Mouse (Mus musculus) embryonic facial prominence, embryonic 15.5 days (tissue): Measurements from ENCODE around the gene Cs. TPM values are rescaled to one million over a fixed set of nuclear protein-coding genes. Genes with fewer than 3 reads are reported as not detected.

ENCODE experiments used
- ATAC-seq: fragments of 200-750 bp; cut with Nextera tagmentation; 2 replicates; pipeline ENCODE4 v1.8.0; 2017; ENCODE audit warnings: low read depth, moderate TSS enrichment; ENCODE audit not compliant: insufficient number of reproducible peaks, low FRiP score, low TSS enrichment
- H3K27ac ChIP-seq: fragments of 300-500 bp; sonication (generic); replicated peaks from 2 replicates; pipeline ENCODE4 v1.5.1; 2015; ENCODE audit warnings: mild to moderate bottlenecking, inconsistent platforms
- H3K27me3 ChIP-seq: fragments of 300-500 bp; sonication (generic); 2 replicates; pipeline ENCODE4 v1.6.1; 2015; ENCODE audit warnings: inconsistent platforms
- H3K36me3 ChIP-seq: fragments of 300-500 bp; sonication (generic); 2 replicates; pipeline ENCODE4 v1.6.1; 2015; ENCODE audit warnings: mild to moderate bottlenecking, inconsistent platforms
- H3K4me1 ChIP-seq: fragments of 300-500 bp; sonication (generic); 2 replicates; pipeline ENCODE4 v1.6.1; 2015; ENCODE audit warnings: inconsistent platforms
- H3K4me2 ChIP-seq: fragments of 300-500 bp; sonication (generic); replicated peaks from 2 replicates; pipeline ENCODE4 v1.6.1; 2015; ENCODE audit warnings: mild to moderate bottlenecking, inconsistent platforms
- H3K4me3 ChIP-seq: fragments of 300-500 bp; sonication (generic); replicated peaks from 2 replicates; pipeline ENCODE4 v1.5.1; 2015; ENCODE audit warnings: mild to moderate bottlenecking, inconsistent platforms
- H3K9ac ChIP-seq: fragments of 300-500 bp; sonication (generic); 2 replicates; pipeline ENCODE4 v1.6.1; 2015; ENCODE audit warnings: inconsistent platforms
- H3K9me3 ChIP-seq: fragments of 300-500 bp; sonication (generic); replicated peaks from 2 replicates; pipeline ENCODE4 v1.6.1; 2016; ENCODE audit warnings: inconsistent platforms
- WGBS: fragments of 180-500 bp; shearing (Covaris S2); methylation state at CpG from one replicate; pipeline ENCODE4 v1.1.7; 2015; 5-methylcytosine and 5-hydroxymethylcytosine counted together
- polyA plus RNA-seq: library from polyadenylated mRNA; unstranded; fragments of >200 nt; fragmentation: Nextera tagmentation; extraction: Ambion mirVana; gene quantifications from 2 replicates; pipeline ENCODE4 v1.2.1, GENCODE M21; 2015

Gene Cs
- polyA plus RNA-seq, 1 experiment from 2014 or later: 180 TPM

DNA sequence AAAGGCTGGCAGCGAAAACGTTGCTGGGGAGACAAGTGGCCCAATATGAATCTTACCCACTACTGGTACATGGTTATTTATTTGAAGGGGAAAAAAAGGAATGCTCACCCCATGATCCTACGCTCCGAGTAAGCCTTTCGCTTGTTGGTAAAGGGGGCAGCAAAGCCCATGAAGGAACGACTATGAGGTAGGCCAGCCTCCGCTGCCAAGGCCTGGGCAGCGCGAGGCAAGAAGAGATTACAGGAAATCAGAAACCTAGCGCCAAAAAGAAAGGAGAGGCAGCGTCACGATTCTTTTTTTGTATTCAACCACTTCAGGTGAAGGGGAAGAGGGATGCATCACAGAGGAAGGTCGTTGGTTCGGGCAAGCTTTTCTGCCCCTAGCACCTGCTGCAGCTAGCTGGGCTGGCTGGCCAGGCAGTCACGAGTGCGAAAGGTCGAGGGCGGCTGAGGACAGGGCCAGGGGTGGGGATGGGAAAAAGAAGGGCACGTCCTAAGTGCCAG is 30.4 kb downstream of the Cs start:
- no peak; the same call in 1 of the 2 replicates for ATAC-seq
- H3K27ac ChIP-seq: peak overlapping the region; percentile 98
- H3K4me3 ChIP-seq: peak overlapping the region; percentile 81
- no peaks in the 10 kb centered on the region for H3K27me3 ChIP-seq
- WGBS: 10% methylated on average over 19 of the region's 19 CpGs
- no peaks in the 10 kb centered on the region for H3K9me3 ChIP-seq
- H3K36me3 ChIP-seq: peaks cover 23% of the 10 kb centered on the region
- peaks cover 16% of the 10 kb centered on the region for H3K4me1 ChIP-seq
- peak overlapping the region; percentile 89 for H3K4me2 ChIP-seq
- peak overlapping the region; percentile 58 for H3K9ac ChIP-seq

DNA sequence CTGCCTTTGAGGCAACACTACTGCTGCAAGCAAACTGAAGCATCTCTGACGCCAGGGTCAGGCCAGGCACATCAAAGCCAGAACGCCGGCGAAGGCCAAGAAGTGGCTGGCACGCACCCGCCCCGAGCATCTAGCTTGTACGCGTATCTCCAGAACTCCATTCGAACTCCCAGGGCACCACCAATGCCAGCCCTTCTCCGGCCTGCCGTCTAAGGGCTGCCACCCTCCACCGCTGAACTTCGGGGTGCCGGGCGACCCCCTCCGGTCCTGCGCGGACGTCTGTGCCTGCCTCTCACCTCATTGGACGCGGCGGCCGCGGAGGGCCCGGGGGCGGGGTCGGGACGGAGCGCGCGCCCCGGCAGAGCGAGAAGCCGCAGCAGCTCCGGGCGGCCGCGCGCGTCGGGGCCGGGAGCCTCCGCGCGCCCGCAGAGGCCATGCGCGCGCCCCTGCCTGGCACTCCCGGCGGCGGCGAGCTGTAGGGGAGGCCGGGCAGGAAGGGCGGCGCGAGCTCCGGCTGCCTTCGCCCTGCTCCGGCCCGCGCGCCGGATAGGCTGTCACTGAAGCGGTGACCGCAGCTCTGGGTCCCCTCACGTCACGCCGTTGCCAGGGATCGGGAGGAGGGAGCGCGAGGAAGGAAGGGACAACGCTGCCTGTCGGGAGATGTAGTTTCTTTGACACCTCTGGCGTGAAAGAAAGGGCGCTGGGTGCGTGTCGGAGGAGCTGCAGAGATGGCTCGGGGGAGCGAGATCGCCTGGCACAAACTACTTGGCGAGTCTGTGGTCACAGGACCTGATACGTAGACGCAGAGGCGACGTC is 31.1 kb downstream of the Cs start, which contains the start of gene Coq10a:
TSS of gene Coq10a (minus strand) at position 596 of the 816 bp plus-strand sequence.
- H3K36me3 ChIP-seq: peaks cover 16% of the 10 kb centered on the region
- peaks cover 16% of the 10 kb centered on the region for H3K4me1 ChIP-seq
- peak; percentile 94 for ATAC-seq
- WGBS: under 1% methylated on average over 78 of the region's 87 CpGs
- no peaks in the 10 kb centered on the region for H3K9me3 ChIP-seq
- peak within 1 kb of the TSS; percentile 58 for H3K9ac ChIP-seq
- no peaks in the 10 kb centered on the region for H3K27me3 ChIP-seq
- peak within 1 kb of the TSS; percentile 89 for H3K4me2 ChIP-seq
- H3K4me3 ChIP-seq: peak within 1 kb of the TSS; percentile 81
- H3K27ac ChIP-seq: peak within 1 kb of the TSS; percentile 98

- H3K9ac ChIP-seq: peak overlapping the region; percentile 58
- WGBS: 3% methylated on average over 9 of the region's 9 CpGs
- peak overlapping the region; percentile 89 for H3K4me2 ChIP-seq
- peaks cover 14% of the 10 kb centered on the region for H3K36me3 ChIP-seq
- H3K27ac ChIP-seq: peak overlapping the region; percentile 98
- H3K9me3 ChIP-seq: no peaks in the 10 kb centered on the region
- no peaks in the 10 kb centered on the region for H3K27me3 ChIP-seq
- no peak for ATAC-seq
- peaks cover 16% of the 10 kb centered on the region for H3K4me1 ChIP-seq
- peak overlapping the region; percentile 81 for H3K4me3 ChIP-seq
Measured at GRCm38 (mm10) chr10:128369218-128369543, 31.6 kb downstream of the Cs start.

GRCm38 (mm10) chr10:128369599-128369998 is 32.1 kb downstream of the Cs start:
- no peaks in the 10 kb centered on the region for H3K9me3 ChIP-seq
- no peaks in the 10 kb centered on the region for H3K27me3 ChIP-seq
- peak overlapping the region; percentile 89 for H3K4me2 ChIP-seq
- peak overlapping the region; percentile 81 for H3K4me3 ChIP-seq
- H3K9ac ChIP-seq: peak overlapping the region; percentile 58
- ATAC-seq: no peak
- H3K36me3 ChIP-seq: peaks cover 10% of the 10 kb centered on the region
- peaks cover 16% of the 10 kb centered on the region for H3K4me1 ChIP-seq
- 77% methylated on average over 6 of the region's 6 CpGs for WGBS
- H3K27ac ChIP-seq: peak overlapping the region; percentile 98

- no peak for ATAC-seq
- Histone ChIP-seq H3K27me3 (no peaks in the 10 kb centered on the region), H3K9ac (no peak overlapping the region), H3K4me2 (no peak overlapping the region), H3K4me1 (peaks cover 16% of the 10 kb centered on the region), H3K27ac (no peak overlapping the region), H3K4me3 (no peak overlapping the region), H3K36me3 (peaks cover 8% of the 10 kb centered on the region), H3K9me3 (no peaks in the 10 kb centered on the region)
- WGBS: 62% methylated on average over 6 of the region's 6 CpGs
Measured at GRCm38 (mm10) chr10:128370021-128370420, 32.5 kb downstream of the Cs start.

DNA sequence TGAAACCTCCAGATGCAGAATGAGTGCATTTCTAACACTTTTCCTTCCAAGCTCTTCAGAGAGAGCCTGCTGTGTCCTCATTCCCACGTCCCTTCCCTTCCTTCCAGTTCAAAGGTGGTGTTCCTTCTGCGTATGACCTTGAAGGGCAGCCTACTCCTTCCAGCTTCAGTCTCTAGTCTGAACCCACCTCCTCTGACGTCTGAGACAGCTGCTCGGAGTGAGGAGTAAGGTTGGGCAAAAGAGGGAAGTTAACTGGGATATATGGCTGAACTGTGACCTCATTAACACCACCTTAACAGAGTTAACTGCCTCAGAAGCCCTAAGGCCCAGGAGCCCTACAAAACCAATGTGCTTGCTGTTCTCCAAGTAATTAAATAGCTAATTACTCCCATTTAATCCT is 33.1 kb downstream of the Cs start:
- Histone ChIP-seq H3K9me3 (no peaks in the 10 kb centered on the region), H3K27me3 (no peaks in the 10 kb centered on the region), H3K4me3 (no peak overlapping the region), H3K27ac (no peak overlapping the region), H3K4me2 (no peak overlapping the region), H3K4me1 (peaks cover 16% of the 10 kb centered on the region), H3K9ac (no peak overlapping the region), H3K36me3 (peaks cover 4% of the 10 kb centered on the region; the same call in 1 of the 2 replicates)
- WGBS: 68% methylated on average over 4 of the region's 4 CpGs
- ATAC-seq: no peak

GRCm38 (mm10) chr10:128372142-128372541 is 34.6 kb downstream of the Cs start:
- H3K9ac ChIP-seq: no peak overlapping the region
- H3K9me3 ChIP-seq: no peaks in the 10 kb centered on the region
- H3K27ac ChIP-seq: no peak overlapping the region
- 83% methylated on average over 5 of the region's 5 CpGs for WGBS
- H3K4me2 ChIP-seq: no peak overlapping the region
- H3K27me3 ChIP-seq: no peaks in the 10 kb centered on the region
- no peak overlapping the region for H3K4me3 ChIP-seq
- ATAC-seq: no peak
- no peaks in the 10 kb centered on the region for H3K36me3 ChIP-seq
- H3K4me1 ChIP-seq: peaks cover 24% of the 10 kb centered on the region

- Histone ChIP-seq H3K4me1 (peaks cover 18% of the 10 kb centered on the region), H3K4me2 (no peak overlapping the region), H3K9me3 (no peaks in the 10 kb centered on the region), H3K27me3 (no peaks in the 10 kb centered on the region), H3K4me3 (no peak overlapping the region), H3K27ac (no peak overlapping the region), H3K9ac (no peak overlapping the region), H3K36me3 (0 out of 2 replicates have a peak, but pooled peaks cover 1% of the 10 kb centered on the region)
- 72% methylated on average over 6 of the region's 6 CpGs for WGBS
- ATAC-seq: no peak
Measured at GRCm38 (mm10) chr10:128372989-128373748, 35.6 kb downstream of the Cs start.

DNA sequence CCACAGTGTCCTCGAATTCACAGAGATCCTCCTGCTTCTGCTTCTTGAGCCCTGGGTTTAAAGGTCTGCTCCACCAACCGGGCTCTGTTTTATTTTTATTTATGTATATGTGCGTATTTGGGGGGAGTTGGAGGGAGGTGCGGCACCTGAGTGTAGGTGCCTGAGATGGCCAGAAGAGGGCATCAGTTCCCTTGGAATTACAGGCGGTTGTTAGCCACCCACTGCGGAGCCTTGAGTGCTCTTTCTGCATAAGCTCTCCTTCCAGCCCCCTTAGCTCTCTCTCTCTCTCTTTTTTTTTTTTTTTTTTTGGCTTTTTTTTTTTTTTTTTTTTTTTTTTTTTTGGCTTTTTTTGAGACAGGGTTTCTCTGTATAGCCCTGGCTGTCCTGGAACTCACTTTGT is 36.9 kb downstream of the Cs start:
- 78% methylated on average over 6 of the region's 6 CpGs for WGBS
- Histone ChIP-seq H3K27ac (no peak overlapping the region), H3K4me3 (no peak overlapping the region), H3K9ac (no peak overlapping the region), H3K4me2 (no peak overlapping the region), H3K27me3 (no peaks in the 10 kb centered on the region), H3K36me3 (peaks cover 11% of the 10 kb centered on the region), H3K4me1 (peaks cover 27% of the 10 kb centered on the region), H3K9me3 (no peaks in the 10 kb centered on the region)
- ATAC-seq: no peak

DNA sequence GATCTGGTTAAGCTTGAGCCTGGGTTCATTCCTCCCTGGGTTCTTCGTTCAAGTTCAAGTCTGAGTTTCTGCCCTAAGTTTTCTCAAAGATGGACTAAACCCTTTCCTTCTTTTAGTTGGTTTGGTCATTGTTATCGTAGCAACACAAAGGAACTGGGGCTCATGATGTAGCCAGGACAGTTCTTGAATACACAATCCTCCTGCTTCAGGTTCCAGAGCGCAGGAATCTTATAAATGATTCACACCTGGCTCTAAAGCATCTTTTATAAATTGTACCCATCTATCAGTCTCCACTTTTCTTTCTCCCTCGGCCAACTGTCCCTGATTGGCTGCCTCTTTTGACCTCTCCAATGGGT is 38.5 kb downstream of the Cs start:
- Histone ChIP-seq H3K9ac (peak overlapping the region; percentile 97), H3K27ac (peak overlapping the region; percentile 93), H3K4me3 (peak overlapping the region; percentile 89), H3K4me2 (peak overlapping the region; percentile 75), H3K36me3 (peaks cover 27% of the 10 kb centered on the region), H3K4me1 (peaks cover 24% of the 10 kb centered on the region), H3K9me3 (no peaks in the 10 kb centered on the region), H3K27me3 (no peaks in the 10 kb centered on the region)
- 50% methylated on average over 4 of the region's 4 CpGs for WGBS
- ATAC-seq: no peak

GRCm38 (mm10) chr10:128376455-128377211 is 39.1 kb downstream of the Cs start, which contains the start of gene Ankrd52:
Gene Ankrd52, plus strand, starts transcription at chr10:128377115.
- peak within 1 kb of the TSS; percentile 97 for H3K9ac ChIP-seq
- peak within 1 kb of the TSS; percentile 93 for H3K27ac ChIP-seq
- peak within 1 kb of the TSS; percentile 89 for H3K4me3 ChIP-seq
- H3K4me1 ChIP-seq: peaks cover 24% of the 10 kb centered on the region
- H3K27me3 ChIP-seq: no peaks in the 10 kb centered on the region
- peak; percentile 90 for ATAC-seq
- H3K36me3 ChIP-seq: peaks cover 32% of the 10 kb centered on the region
- no peaks in the 10 kb centered on the region for H3K9me3 ChIP-seq
- WGBS: under 1% methylated on average over 57 of the region's 73 CpGs
- peak within 1 kb of the TSS; percentile 75 for H3K4me2 ChIP-seq
